Mouse (Mus musculus): Measurements from ENCODE around the gene Rbm12. TPM values are rescaled to one million over a fixed set of nuclear protein-coding genes. Genes with fewer than 3 reads are reported as not detected.

Rbm12 gene
- 5.7 and 7.7 TPM in 2 replicates for polyA plus RNA-seq (2021; fragmentation: Nextera tagmentation)
- long read RNA-seq, experiment 1, full-length matches to known transcripts: 42 of 57 reads
- long read RNA-seq, experiment 1, partial matches to known transcripts: 0 of 57 reads
- long read RNA-seq, experiment 1, other reads (novel, unspliced or antisense): 15 of 57 reads
- long read RNA-seq, experiment 2, full-length matches to known transcripts: 2 of 7 reads
- long read RNA-seq, experiment 2, partial matches to known transcripts: 0 of 7 reads
- long read RNA-seq, experiment 2, other reads (novel, unspliced or antisense): 5 of 7 reads

DNA sequence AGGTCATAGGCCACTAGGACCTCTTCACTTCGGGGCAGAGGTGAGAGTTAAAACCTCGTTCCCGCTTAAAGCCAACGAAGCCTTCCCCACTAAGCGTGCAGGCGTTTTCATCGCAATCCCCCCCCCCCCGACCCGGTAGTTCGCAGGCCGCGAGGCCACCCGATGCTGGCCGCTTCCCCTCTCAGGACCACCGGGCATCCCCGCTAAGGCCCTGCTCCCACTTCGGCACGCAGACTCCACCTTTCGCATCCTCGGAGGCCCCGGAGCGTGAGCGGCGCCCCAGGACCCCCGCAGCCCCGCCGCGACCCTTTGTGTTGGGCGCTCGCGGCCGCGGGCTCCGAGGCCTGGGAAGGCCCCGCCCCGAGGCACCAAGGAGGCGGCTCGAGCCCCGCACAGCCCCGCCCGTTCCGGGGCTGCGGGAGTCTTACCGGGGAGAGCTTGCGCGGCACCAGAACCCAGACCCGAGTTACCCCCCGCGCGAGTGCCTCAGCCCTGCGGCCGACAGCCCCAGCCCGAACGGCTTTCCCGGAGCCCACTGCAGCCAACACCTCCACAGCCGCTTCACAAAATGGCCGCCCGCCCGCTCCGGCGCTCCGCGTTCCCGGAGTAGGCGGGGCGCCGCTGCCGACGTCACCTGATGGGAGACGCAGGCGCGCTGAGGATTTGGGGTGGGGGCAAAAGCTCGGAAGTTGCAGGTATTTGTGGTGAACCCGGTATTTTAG is at the start of gene Rbm12, which contains the start of gene Cpne1:
Rbm12 (minus strand) TSS at position 621 of the 722 bp plus-strand sequence.
Cpne1 (minus strand) TSS at position 608 of the 722 bp plus-strand sequence.

DNA sequence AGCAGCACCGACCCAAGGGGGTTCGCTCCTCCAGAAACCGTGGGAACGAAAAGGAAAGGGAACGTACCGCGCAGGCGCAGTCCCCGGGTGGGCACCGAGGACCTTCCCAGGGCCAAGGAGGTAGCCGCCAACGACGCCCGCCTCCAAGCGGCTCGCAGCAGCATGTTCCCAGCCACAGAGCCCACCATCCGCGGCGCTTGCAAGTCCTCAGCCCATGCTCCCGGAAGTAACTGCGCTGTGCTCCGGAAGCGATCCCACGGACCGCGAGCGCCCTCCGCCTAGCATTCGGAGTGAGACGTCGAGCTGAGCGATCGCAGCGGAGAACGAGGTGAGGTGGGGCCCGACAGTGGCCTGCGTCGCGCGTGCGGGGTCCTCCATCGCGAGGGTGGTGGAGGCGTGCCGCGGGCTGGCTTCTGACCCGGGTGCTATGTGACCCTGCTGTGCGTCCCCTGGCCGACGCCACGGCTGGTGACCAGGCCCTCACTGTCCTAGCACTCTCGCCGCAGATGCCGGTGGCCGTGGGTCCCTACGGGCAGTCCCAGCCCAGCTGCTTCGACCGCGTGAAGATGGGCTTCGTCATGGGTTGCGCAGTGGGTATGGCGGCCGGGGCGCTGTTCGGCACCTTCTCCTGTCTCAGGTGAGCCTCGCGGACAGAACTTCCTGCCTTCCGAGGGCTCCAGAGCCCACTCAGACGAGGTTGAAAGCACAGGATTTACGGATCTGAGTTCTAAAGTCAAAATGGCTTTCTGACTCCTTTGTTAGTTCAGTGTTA is 32.4 kb upstream of the Rbm12 start, which contains the start of the genes Romo1 and Nfs1:
Romo1 (plus strand) TSS at position 87 of the 772 bp plus-strand sequence.
Nfs1 (minus strand) TSS at position 234 of the 772 bp plus-strand sequence.

DNA sequence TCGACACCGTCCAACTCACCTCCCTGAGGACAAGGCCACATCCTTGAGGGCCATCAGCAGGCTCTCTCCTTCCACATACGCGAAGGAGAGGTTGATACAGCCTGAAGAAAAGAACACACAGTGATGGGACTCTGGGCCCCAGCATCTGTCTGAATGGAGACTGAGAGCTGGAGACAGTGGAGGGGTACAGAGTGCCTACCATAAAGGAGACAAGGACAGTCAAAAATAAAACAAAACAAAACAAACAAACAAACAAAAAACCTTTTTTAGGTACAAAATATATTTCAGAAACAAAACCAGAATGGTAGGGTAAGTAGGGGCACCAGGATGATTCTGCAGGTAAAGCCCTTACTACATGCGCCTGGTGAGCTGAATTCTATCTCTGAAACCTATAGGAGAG is 15.2 kb upstream of the Rbm12 start, which contains the start of gene Gm28036:
Gm28036 (minus strand) TSS at position 101 of the 400 bp plus-strand sequence.

DNA sequence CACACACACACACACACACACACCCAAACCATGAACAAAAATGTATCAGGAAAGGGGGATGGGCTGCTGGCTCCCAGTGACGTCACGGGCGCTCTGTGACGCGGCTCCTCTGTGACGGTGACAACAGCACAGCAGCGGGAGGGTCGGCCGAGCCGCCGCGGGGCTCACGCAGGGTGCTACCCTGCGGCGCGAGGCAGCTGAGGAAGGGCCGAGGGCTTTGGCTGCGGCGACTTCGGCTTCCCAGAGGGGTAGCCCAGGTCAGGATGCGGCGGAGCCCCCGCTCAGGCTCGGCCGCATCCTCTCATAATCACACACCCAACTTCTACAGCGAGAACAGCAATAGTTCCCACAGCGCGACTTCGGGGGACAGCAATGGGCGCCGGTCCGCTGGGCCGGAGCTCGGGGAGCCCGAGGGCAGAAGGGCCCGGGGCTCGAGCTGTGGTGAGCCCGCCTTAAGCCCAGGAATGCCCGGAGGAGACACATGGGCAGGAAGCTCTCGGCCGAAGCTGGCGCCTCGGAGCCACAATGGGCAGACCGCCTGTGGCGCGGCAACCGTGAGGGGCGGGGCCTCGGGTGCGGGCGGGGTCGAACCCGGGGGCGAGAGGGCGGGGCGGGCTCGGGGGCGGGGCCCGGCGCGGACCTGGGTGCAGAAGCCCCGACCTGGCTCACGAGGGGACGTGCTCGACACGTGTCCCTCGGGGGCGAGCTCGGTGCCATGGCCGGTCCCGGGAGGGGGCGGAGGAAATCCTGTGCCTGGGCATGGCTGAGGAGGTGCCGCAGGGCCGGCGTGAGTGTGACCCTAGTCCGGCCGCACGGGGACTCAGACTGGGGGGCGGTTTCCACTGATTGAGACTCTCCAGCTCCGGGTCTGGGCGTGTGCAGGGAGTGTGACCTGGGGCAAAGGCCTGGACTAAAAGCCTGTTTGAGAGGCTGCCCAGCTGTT is 46.4 kb downstream of the Rbm12 start, which contains the start of gene Spag4:
Spag4 (plus strand) TSS at position 77 of the 943 bp plus-strand sequence.

DNA sequence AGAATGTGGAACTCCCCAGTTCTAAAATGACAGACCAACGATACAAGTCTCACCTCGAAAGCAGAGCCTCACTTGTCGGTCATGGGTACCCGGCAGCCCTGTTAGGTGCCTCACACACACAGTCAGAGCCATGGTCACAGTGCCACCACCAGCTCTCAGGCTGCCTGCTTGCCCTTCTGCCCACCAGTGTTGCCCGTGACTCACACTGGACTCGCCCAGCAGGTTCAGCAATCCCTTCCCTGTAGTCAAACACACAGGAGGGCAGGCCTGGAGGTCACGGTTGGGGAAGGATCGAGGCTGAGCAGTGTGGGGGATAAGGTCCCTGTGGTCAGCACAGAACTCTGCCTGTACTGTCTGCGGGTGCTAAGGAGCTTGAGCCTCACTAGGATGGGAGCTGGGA is 59.0 kb downstream of the Rbm12 start, which contains the start of gene Fer1l4:
Fer1l4 (minus strand) TSS at position 132 of the 400 bp plus-strand sequence.

Other genes starting within 250 kb of the Rbm12 start
- gene Uqcc1, start 181.7 kb downstream of the Rbm12 start, polyA plus RNA-seq (2021; fragmentation: Nextera tagmentation): 53.9 and 71.2 TPM in 2 replicates
- gene Gm15557, start 171.2 kb downstream of the Rbm12 start, polyA plus RNA-seq (2021; fragmentation: Nextera tagmentation): not detected in 2 replicates
- 0.20 and 0.58 TPM in 2 replicates for gene Gdf5, start 166.6 kb downstream of the Rbm12 start, polyA plus RNA-seq (2021; fragmentation: Nextera tagmentation)
- gene Cep250, start 155.5 kb downstream of the Rbm12 start, polyA plus RNA-seq (2021; fragmentation: Nextera tagmentation): 3.9 and 4.1 TPM in 2 replicates
- 0.26 and 0.33 TPM in 2 replicates for gene 6430550D23Rik, start 104.0 kb downstream of the Rbm12 start, polyA plus RNA-seq (2021; fragmentation: Nextera tagmentation)
- 363 and 436 TPM in 2 replicates for gene Ergic3, start 103.9 kb downstream of the Rbm12 start, polyA plus RNA-seq (2021; fragmentation: Nextera tagmentation)
- gene Fer1l4, start 59.0 kb downstream of the Rbm12 start, polyA plus RNA-seq (2021; fragmentation: Nextera tagmentation): not detected in 2 replicates
- 2.8 and 3.0 TPM in 2 replicates for gene Spag4, start 46.8 kb downstream of the Rbm12 start, polyA plus RNA-seq (2021; fragmentation: Nextera tagmentation)
- gene Cpne1, start within 50 bp of the Rbm12 start, polyA plus RNA-seq (2021; fragmentation: Nextera tagmentation): 9.6 and 13.1 TPM in 2 replicates
- 5.1 and 5.2 TPM in 2 replicates for gene Gm28036, start 15.1 kb upstream of the Rbm12 start, polyA plus RNA-seq (2021; fragmentation: Nextera tagmentation)
- 495 and 586 TPM in 2 replicates for gene Romo1, start 32.1 kb upstream of the Rbm12 start, polyA plus RNA-seq (2021; fragmentation: Nextera tagmentation)
- gene Nfs1, start 32.2 kb upstream of the Rbm12 start, polyA plus RNA-seq (2021; fragmentation: Nextera tagmentation): 42.5 and 54.2 TPM in 2 replicates
- 190 and 225 TPM in 2 replicates for gene Rbm39, start 68.3 kb upstream of the Rbm12 start, polyA plus RNA-seq (2021; fragmentation: Nextera tagmentation)
- gene Phf20, start 84.5 kb upstream of the Rbm12 start, polyA plus RNA-seq (2021; fragmentation: Nextera tagmentation): 49.8 and 51.8 TPM in 2 replicates
- gene Cnbd2, start 200.3 kb upstream of the Rbm12 start, polyA plus RNA-seq (2021; fragmentation: Nextera tagmentation): 6.1 and 7.1 TPM in 2 replicates
- 107 and 133 TPM in 2 replicates for gene Scand1, start 200.7 kb upstream of the Rbm12 start, polyA plus RNA-seq (2021; fragmentation: Nextera tagmentation)

All from left cerebral cortex, adult 6 months (tissue).